Comparison of ENCODE assay signal across 8 mouse cellular contexts in the genomic region with DNA sequence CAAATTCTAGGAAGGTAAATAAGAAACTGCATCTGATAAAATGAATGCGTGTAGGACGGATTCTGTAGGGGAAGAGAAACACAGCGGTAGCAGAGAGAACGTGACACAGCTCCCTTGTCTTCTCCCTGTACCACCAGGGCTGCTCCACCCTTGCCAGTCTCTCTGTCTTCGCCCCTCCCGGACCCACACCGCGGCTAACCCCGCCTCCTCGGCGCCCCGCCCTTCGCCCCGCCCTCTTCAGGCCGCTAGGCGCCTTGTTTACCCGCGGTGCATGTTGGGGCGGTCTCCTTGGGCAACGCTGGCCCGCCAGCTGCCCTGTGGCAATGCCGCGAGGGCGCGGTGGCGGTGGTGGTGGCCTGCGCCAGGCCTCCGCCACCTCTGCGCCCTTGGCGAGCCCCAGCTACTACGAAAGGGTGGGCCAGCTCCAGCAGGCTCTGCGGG. TPM values are rescaled to one million over a fixed set of nuclear protein-coding genes. Genes with fewer than 3 reads are reported as not detected.
A peak's percentile ranks its signal among the peaks of the same experiment; 100 is the strongest.
DNase-seq lines count a peak whose midpoint lies in the region; ATAC-seq and TF ChIP-seq lines count a peak whose summit lies in the region.

Gene Kiz, plus strand, starts transcription at position 266 of the 441 bp plus-strand sequence.

- H3K27ac ChIP-seq in forebrain, embryonic 11.5 days (ENCODE audit: low read depth, low read length): no peak within 1 kb of the TSS; the same call in 1 of the 2 replicates
- H3K27ac ChIP-seq in heart, embryonic 16.5 days (ENCODE audit: low read length): peak within 1 kb of the TSS; percentile 77
- peak within 1 kb of the TSS; percentile 77 for H3K27ac ChIP-seq in liver, embryonic 14.5 days
- peak within 1 kb of the TSS; percentile 68 for H3K27ac ChIP-seq in stomach, embryonic 15.5 days

- peak within 1 kb of the TSS; percentile 88 for H3K4me2 ChIP-seq in forebrain, embryonic 11.5 days (ENCODE audit: low read depth, low read length, severe bottlenecking)
- H3K4me2 ChIP-seq in heart, embryonic 16.5 days (ENCODE audit: low read depth, low read length): peak within 1 kb of the TSS; percentile 87
- peak within 1 kb of the TSS; percentile 89 for H3K4me2 ChIP-seq in liver, embryonic 14.5 days (ENCODE audit: low read depth)
- peak within 1 kb of the TSS; percentile 74 for H3K4me2 ChIP-seq in stomach, embryonic 15.5 days

- 1% methylated on average over 32 of the region's 32 CpGs for WGBS in forebrain, embryonic 11.5 days
- 2% methylated on average over 32 of the region's 32 CpGs for whole genome bisulfite sequencing in heart, embryonic 16.5 days
- WGBS in liver, embryonic 14.5 days (ENCODE audit: insufficient replicate concordance): 0% methylated on average over 32 of the region's 32 CpGs
- WGBS in stomach, embryonic 15.5 days: under 1% methylated on average over 31 of the region's 32 CpGs

- no peaks in the 10 kb centered on the region for H3K27me3 ChIP-seq in E14TG2a.4 (ENCODE audit: insufficient read depth, low read length)
- no peaks in the 10 kb centered on the region for H3K27me3 ChIP-seq in forebrain, embryonic 11.5 days (ENCODE audit: control insufficient read depth, insufficient read depth, low read length)
- no peaks in the 10 kb centered on the region for H3K27me3 ChIP-seq in heart, embryonic 16.5 days (ENCODE audit: control insufficient read depth, insufficient read depth, low read length)
- no peaks in the 10 kb centered on the region for H3K27me3 ChIP-seq in liver, embryonic 14.5 days (ENCODE audit: control insufficient read depth, insufficient read depth, low read length)
- H3K27me3 ChIP-seq in stomach, embryonic 15.5 days (replicated peaks): no peaks in the 10 kb centered on the region

- no peaks in the 10 kb centered on the region for H3K9me3 ChIP-seq in E14TG2a.4 (ENCODE audit: low read length)
- H3K9me3 ChIP-seq in forebrain, embryonic 11.5 days (ENCODE audit: control insufficient read depth, low read length): no peaks in the 10 kb centered on the region
- no peaks in the 10 kb centered on the region for H3K9me3 ChIP-seq in heart, embryonic 16.5 days (replicated peaks; ENCODE audit: control insufficient read depth, low read length)
- no peaks in the 10 kb centered on the region for H3K9me3 ChIP-seq in liver, embryonic 14.5 days (ENCODE audit: control insufficient read depth, low read length)
- no peaks in the 10 kb centered on the region for H3K9me3 ChIP-seq in stomach, embryonic 15.5 days

- DNase-seq in c-Kit-positive CD71-positive TER-119-negative erythroid progenitor cells, embryonic 14.5 days (ENCODE audit: low read depth): peak; percentile 91
- DNase-seq in forebrain, embryonic 11.5 days (ENCODE audit: low spot score): peak; percentile 98
- peak; percentile 94 to 97 for DNase-seq in kidney, postnatal 36 days
- DNase-seq in liver, embryonic 14.5 days (ENCODE audit: low read depth in 3 of 3, low spot score in 3 of 3): peak; percentile 90 to 95 (median 92)
- DNase-seq in neural tube, embryonic 10.5 days (ENCODE audit: extremely low spot score, low spot score): peak; percentile 96

- no peaks in the 10 kb centered on the region for H3K36me3 ChIP-seq in E14TG2a.4 (ENCODE audit: insufficient read depth, low read length)
- H3K36me3 ChIP-seq in forebrain, embryonic 11.5 days (ENCODE audit: control insufficient read depth, insufficient read depth, low read length): no peaks in the 10 kb centered on the region
- no peaks in the 10 kb centered on the region for H3K36me3 ChIP-seq in heart, embryonic 16.5 days (ENCODE audit: control insufficient read depth, insufficient read depth)
- no peaks in the 10 kb centered on the region for H3K36me3 ChIP-seq in liver, embryonic 14.5 days (replicated peaks; ENCODE audit: control insufficient read depth, insufficient read depth, low read depth)
- no peaks in the 10 kb centered on the region for H3K36me3 ChIP-seq in stomach, embryonic 15.5 days

- H3K4me1 ChIP-seq in E14TG2a.4 (replicated peaks; ENCODE audit: low read depth, low read length): peaks cover 9% of the 10 kb centered on the region
- no peaks in the 10 kb centered on the region for H3K4me1 ChIP-seq in forebrain, embryonic 11.5 days (replicated peaks; ENCODE audit: control insufficient read depth, insufficient read depth, low read length)
- no peaks in the 10 kb centered on the region for H3K4me1 ChIP-seq in heart, embryonic 16.5 days (ENCODE audit: control insufficient read depth, insufficient read depth, low read length)
- H3K4me1 ChIP-seq in liver, embryonic 14.5 days (replicated peaks; ENCODE audit: control insufficient read depth in 2 of 2, insufficient read depth in 2 of 2, low read length in 1 of 2): peaks cover 5 to 6% of the 10 kb centered on the region in 2 experiments; a peak in 3 of 4 replicates
- H3K4me1 ChIP-seq in stomach, embryonic 15.5 days: no peaks in the 10 kb centered on the region

- TF ChIP-seq CTCF in E14TG2a.4 (conservative IDR thresholded peaks at IDR 0.05; ENCODE audit: low read length): no peak
- peak; percentile 47 for TF ChIP-seq CTCF in liver, embryonic 14.5 days (IDR thresholded peaks at IDR 0.05; ENCODE audit: low read depth)

- TF ChIP-seq EP300 in liver, embryonic 14.5 days (IDR thresholded peaks at IDR 0.05; ENCODE audit: low read depth): no peak

- ATAC-seq in forebrain, embryonic 11.5 days (replicated peaks; ENCODE audit: low FRiP score): peak; percentile 99
- peak; percentile 100 for ATAC-seq in heart, embryonic 16.5 days (replicated peaks; ENCODE audit: extremely low read depth, insufficient read depth, low FRiP score)
- ATAC-seq in liver, embryonic 14.5 days (ENCODE audit: insufficient read depth): peak; percentile 99
- ATAC-seq in stomach, embryonic 15.5 days (ENCODE audit: insufficient read depth, low FRiP score, low read depth): peak; percentile 100

- peak within 1 kb of the TSS; percentile 77 for H3K9ac ChIP-seq in forebrain, embryonic 11.5 days (ENCODE audit: low read length)
- peak within 1 kb of the TSS; percentile 86 for H3K9ac ChIP-seq in heart, embryonic 16.5 days (ENCODE audit: low read length)
- peak within 1 kb of the TSS; percentile 90 for H3K9ac ChIP-seq in liver, embryonic 14.5 days (replicated peaks)
- peak within 1 kb of the TSS; percentile 74 for H3K9ac ChIP-seq in stomach, embryonic 15.5 days

- H3K4me3 ChIP-seq in E14TG2a.4 (replicated peaks; ENCODE audit: low read length): peak within 1 kb of the TSS; percentile 96
- H3K4me3 ChIP-seq in forebrain, embryonic 11.5 days (ENCODE audit: low read depth, low read length): peak within 1 kb of the TSS; percentile 74
- H3K4me3 ChIP-seq in heart, embryonic 16.5 days (ENCODE audit: low read length): peak within 1 kb of the TSS; percentile 80
- peak within 1 kb of the TSS; percentile 82 to 84 for H3K4me3 ChIP-seq in liver, embryonic 14.5 days (ENCODE audit: insufficient read depth in 1 of 2, low read depth in 2 of 2, low read length in 2 of 2)
- H3K4me3 ChIP-seq in stomach, embryonic 15.5 days (replicated peaks): peak within 1 kb of the TSS; percentile 95

RNA-seq across cellular contexts. Expression of gene Kiz, which starts in this region (rescaled TPM):
- polyA plus RNA-seq in forebrain, embryonic 11.5 days (2014; fragmentation: Nextera tagmentation; extraction: Ambion mirVana): 28.2 and 29.7 TPM in 2 replicates
- polyA plus RNA-seq in heart, embryonic 16.5 days (2015; fragmentation: Nextera tagmentation; extraction: Ambion mirVana): 31.1 and 32.9 TPM in 2 replicates
- polyA plus RNA-seq in liver, embryonic 14.5 days (2012; rRNA removed): 3.4 and 6.5 TPM in 2 replicates
- polyA plus RNA-seq in liver, embryonic 14.5 days (2014; fragmentation: Nextera tagmentation; extraction: Ambion mirVana): 11.5 TPM in 2 replicates
- 22.9 and 23.7 TPM in 2 replicates for polyA plus RNA-seq in stomach, embryonic 15.5 days (2015; fragmentation: Nextera tagmentation; extraction: Ambion mirVana)
